Mouse (Mus musculus) common myeloid progenitor, adult 5-6 weeks (primary cell): Measurements from ENCODE around the gene Cct2. TPM values are rescaled to one million over a fixed set of nuclear protein-coding genes. Genes with fewer than 3 reads are reported as not detected.

ENCODE experiments used
- ATAC-seq: replicated peaks from 2 replicates; pipeline ENCODE4 v1.8.0; 2016; ENCODE audit warnings: low read depth, mild to moderate bottlenecking, moderate TSS enrichment, inconsistent platforms; ENCODE audit not compliant: poor library complexity, severe bottlenecking
- total RNA-seq: library from RNA; stranded (forward); fragments of 200-1000, 187-1606 nt; gene quantifications from 2 replicates; pipeline ENCODE4 v1.2.3, GENCODE M21; 2017

The Cct2 gene
- 664 and 671 TPM in 2 replicates for total RNA-seq

DNA sequence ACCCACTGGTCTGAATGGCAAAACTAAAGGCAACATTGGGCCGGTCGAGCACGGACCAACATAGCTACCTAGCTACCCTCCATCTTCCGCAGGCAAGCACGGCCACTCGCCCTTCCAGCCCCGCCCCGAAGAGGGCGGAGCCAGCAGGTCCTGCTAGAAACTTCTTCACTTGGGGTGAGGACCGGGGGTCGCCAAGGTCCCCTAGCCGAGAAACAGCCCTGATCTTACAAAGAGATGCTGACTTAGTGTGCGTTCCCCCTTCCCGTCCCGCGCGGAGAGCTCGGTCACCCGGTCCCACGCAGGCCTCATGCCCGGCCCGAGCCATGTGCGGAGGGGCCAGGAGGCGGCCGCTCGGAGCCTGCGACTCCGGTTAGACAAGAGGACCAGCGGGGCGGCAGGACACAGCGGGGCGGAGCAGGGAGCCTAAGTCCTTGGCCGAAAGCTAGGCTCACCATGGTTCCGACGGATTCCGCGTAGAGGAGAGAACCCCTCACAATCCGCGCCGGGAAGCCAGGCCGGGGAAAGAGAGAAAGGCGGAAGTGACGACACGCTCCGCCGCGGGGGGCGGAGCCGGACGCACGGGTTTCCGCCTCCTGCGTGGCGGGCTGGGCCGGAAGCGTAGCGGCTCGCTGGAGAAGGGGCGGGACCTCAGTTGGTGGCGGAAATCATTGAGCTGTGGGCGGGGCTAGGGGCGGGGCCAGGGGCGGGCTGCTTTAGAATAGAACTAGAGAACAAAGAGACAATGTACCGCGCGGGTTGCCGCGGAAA, at the start of gene Cct2:
Gene Cct2 (minus strand): TSS at position 561 of the 768 bp plus-strand sequence.
- ATAC-seq = peak; percentile 85

DNA sequence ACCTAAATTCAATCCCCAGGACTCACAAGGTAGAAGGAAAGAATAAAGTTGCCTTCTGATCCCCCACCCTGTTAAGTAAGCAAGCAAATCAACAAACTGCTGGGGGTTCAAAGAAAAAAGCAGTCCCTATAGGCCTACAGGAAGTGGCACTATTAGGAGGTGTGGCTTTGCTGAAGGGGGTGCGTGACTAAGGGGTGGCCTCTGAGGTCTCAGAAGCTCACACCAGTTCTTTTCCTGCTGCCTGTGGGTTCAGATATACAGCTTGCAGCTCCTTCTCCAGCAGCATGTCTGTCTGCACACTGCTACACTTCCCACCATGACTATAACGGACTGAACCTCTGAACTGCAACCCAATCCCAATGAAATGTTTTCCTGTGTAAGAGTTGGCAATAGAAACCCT, 48.9 kb upstream of the Cct2 start:
- ATAC-seq = peak; percentile 93

DNA sequence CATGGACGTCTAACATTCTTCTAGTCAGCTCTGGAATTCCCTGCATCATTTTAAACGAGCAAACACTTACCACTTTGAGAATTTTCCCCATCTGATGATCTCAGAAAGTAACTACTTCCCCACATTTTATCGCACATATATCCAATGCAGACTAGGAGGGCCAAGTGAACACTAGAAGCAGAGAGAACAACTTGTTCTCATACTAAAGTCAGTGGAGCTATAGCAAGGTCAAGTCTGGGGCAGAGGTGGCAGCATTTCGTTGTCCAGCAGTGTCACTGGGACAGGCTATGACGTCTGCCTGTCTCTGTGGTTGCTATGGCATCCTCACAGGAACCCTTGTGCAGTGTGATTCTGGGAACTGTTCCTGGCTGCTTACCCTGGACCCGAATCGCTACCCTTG, 47.8 kb upstream of the Cct2 start:
- ATAC-seq = 0 out of 2 replicates have a peak, but pooled peaks have one; percentile 31

DNA sequence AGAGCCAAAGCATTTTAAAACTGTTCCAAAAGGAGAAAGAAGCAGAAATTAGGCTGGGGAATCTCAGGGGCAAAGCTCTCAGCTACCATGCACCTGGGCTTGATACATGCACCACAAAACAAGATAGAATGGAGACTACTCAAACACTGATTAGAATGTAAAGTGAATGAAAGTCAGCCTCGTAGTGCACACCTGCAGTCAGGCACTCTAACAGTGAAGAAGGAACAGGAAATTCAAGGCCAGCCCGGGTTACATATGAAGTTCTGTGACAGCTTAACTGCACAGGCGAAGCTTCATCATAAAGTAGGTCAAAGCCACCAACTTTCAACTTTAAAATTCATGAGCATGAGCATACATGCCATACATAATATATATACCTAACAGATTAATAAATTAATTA, 46.7 kb upstream of the Cct2 start:
- no peak for ATAC-seq

DNA sequence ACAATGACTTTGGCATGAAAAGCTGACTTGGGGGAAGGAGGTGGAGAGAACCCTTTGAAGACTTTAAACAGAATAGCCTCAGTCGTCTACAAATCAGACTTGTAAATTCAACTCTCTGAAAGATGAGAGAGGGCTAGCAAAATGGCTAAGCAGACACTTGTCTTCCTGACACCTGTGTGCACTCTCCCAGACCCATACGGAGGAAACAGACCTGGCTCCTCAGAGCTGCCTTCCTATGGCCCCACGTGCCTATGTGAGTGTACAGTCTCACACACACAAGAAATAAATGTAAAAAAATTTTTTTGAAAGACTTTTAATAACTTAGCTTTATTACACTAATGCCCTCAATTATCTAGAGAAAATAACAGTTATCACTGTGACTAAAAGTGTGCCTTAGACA, 43.1 kb upstream of the Cct2 start:
- 0 out of 2 replicates have a peak, but pooled peaks have one; percentile 1 for ATAC-seq

DNA sequence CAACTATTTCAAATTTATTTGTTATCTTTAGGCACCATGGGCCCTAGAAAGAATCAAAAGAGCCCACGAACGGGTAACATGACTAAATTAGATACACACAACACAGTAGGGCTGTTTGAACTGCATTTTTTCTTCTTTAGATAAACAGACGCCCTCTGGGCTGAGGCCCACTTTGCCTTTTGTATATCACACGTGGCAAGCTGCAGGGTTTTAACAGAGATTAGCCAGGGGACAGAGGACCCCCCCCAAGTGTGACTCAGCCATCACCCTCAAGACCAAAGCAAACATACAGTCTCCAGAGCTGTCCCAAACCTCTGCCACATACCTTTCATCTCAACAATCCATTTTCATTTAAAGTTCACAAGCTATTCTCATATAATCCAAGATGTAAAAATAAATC, 42.6 kb upstream of the Cct2 start:
- ATAC-seq = peak; percentile 70

DNA sequence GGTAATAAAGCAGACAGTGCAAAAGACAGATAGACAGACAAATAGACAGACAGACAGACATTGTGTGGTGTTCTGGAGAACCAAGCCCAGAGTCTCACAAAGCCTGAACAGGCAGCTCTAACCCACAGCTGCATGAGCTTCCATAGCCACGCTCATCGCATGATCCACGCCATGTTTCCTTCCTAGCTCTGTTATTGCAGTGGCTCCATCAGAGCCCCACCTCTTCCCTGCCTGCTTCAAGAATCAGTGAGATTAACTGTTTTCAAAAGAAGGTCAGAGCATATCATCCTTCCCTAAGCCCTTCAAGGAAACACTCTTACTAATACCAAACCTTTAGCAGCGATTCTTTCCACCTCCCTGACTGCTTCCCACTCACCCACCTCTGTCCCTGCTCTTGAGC, 41.4 kb upstream of the Cct2 start:
- peak; percentile 20; the same call in 1 of the 2 replicates for ATAC-seq

DNA sequence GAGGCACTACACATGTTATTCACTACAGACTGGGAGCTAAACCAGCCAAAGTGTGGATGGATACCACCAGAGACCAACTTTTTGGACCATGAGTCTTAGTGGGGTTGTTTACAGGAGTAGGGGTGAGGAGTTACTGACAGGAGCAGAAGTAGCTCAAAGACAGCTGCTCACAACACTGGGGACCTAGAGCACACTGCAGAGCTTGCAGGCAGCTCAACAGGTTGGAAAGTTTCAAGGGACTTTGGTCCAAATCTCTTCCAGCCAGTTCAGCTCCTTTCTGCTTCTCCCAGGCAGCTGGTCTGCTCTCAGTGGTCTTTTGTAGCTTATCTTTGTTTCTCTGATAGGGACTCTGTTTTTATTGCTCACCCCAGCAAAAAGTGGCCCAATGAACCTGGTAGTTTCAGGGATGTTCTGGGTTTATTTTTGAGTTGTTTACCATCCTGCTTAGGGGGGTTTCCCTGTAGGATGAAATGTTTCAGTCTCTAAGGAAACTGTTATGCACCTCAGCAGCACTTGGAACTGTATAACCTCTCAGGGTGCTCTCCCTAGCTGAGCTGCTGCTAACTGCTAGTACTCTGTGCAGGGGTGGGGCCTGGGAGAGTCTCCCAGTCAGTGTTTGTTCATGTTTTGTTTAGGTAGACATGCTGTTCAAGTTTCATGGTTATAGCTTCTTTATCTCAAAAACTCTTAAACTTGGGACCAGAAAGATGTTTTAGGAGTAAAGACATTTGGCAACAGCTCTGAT, 40.4 kb upstream of the Cct2 start:
- no peak for ATAC-seq

DNA sequence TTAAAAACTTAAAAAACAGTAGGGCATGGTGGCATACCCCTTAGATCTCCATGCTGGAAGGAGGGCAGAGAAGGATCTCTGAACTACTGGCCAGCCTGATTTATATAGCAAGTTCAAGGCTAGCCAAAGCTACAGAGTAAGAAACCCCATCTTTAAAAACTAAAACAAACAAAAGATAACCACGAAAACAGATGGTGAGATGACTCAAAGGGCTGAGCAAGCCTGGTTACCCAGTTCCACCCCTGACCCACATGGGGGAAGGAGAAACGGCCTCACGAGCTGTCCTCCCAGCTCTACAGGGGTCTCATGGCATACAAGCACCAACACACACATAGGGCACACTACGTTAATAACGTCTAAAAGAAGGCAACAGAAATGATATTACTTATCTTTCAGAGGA, 36.6 kb upstream of the Cct2 start:
- ATAC-seq = no peak

DNA sequence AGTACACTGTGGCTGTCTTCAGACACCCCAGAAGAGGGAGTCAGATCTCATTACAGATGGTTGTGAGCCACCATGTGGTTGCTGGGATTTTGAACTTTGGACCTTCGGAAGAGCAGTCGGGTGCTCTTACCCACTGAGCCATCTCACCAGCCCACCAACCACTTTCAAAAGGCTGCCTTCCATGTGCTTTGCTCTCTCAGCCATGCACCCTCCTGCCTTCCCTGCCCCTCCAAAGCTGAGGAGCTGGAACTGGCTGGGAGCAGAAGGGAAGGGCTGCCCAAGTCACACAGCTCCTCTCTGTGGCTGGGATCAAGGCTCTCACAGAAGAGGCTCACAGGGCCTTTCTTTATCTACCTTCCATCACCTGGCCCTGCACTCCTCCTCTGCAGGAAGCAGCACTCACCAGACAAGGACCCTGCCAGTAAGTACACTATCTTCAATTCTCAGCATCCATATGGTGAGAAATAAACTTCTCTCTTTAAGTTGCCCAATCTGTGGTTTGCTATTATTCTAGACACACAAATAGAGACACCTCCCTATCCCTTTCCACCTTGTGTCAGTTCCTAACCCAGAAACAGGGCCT, 33.6 kb upstream of the Cct2 start:
- ATAC-seq = peak; percentile 85

DNA sequence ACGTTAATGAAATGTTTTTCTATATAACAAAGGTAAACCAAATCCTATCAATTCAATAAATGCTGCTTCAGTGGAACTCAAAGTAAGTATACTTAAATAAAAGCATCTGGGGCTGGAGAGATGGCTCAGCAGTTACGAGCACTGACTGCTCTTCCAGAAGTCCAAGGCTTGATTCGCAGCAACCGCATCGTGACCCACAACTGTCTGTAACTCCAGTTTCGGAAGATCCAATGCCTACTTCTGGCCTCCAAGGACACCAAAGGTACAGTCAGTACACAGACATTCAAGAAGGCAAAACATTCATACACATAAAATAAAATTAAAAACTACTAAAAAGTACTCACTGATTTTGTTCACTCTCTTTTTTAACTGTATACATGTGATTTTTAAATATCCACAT, 32.5 kb upstream of the Cct2 start:
- no peak for ATAC-seq

DNA sequence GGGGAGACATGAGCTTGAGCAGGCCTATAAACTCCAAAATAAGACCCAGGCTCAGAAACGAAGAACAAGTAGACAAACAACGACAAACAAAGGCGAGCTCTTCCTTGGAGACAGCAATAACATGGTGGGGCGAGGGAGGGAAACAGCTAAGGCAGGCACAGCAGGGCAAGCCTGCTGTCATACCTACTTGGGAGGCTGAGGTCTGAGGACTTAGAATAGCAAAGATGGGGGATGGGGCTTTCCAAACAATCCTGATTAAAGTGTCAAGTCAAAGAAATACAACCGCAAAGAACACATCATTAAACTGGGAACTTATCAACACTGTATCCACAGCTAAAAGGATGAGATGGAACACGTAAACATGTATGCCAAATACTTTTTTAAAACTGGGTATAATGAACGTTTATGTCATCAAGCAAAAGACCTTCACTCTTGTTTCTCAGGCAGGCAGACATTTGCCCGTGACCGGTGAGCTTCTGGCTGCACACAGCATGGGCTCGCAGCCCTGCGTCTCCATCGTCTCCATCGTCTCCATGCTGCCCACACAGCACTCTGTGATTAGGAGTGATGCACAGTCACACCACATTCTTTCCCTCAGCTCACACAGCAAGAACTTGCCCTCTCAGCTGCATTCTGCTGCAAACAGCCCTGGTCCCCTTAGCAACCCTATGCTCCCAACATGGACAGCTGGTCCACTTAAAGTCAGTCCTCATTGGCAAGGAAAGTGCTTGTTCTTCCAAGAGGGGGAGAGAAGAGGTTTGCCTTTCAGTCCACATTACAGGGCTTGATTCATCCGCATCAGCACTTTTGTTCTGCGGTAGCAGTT, 31.1 kb upstream of the Cct2 start:
- ATAC-seq = no peak

DNA sequence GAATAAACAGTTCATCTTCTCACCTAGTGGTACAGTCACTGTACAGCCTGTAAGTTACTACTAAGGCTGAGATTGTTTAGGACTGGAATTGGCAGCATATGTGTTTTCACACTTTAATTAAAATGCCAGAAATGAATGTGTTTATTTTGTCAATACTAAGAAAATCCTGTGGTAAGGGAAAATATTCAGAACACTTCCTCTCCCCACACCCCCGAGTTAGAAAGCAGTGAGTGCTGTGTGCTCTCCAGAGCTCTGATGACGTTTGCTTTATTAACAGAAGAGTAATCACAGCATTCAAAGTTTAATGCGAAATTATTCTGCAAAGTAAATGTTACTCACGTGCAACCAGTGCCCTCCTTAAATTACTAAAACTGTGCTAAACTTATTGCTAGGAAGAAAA, 26.0 kb upstream of the Cct2 start:
- ATAC-seq = no peak

DNA sequence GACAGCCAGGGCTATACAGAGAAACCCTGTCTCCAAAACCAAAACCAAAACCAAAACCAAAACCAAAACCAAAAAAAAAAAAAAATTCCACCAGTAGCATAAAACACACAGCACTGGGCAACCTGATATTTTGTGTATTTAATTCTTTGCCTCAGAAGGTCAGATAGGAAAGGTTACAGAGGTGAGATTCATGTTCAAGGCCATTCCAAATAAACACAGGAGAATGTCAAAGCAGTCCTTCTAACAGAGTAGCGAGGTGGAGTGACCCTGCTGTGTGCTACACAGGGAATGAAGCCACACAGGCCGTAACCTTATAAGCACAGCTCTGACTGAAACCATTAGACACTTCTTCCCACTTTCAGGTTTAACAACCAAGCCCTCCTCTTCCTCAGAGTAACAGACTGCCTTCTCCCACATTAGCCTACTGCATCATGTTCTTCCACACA, 18.3 kb upstream of the Cct2 start:
- peak; percentile 10; the same call in 1 of the 2 replicates for ATAC-seq

DNA sequence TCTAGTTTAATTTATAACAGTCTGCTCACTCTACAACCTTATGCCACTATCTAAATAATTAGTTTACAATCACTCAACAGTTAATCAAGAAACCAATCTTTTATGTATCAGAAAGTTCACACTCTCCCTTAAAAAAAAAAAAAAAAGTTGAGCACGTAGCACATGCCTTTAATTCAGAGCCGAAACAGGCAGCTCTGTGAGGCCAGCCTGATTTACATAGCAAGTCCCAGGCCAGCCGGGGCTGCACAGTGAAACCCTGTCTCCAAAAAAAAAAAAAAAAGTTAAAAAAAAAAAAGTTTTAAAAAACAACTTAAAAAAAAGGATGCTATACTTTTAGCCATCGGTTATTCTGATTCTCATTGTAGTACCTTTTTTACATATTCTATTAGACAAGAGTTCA, 17.7 kb upstream of the Cct2 start:
- no peak for ATAC-seq

DNA sequence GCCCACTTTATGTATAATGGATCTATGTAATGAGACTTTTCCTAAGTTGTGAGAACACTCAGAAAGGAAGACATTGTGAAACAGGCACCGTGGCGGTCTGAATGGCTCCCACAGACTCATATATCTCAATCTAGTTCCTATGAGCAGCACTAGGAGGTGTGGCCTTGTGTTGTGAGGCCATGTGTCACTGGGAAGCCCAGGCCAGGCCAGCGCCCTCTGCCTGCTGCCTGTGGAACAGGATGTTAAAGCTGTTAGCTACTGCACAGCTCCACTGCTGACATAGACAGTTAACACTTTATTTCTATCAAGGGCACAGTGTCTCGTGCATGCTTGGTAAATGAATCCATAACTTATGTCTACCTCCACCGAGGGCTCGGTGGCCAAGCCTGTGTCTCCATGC, 14.7 kb upstream of the Cct2 start:
- peak; percentile 98 for ATAC-seq

DNA sequence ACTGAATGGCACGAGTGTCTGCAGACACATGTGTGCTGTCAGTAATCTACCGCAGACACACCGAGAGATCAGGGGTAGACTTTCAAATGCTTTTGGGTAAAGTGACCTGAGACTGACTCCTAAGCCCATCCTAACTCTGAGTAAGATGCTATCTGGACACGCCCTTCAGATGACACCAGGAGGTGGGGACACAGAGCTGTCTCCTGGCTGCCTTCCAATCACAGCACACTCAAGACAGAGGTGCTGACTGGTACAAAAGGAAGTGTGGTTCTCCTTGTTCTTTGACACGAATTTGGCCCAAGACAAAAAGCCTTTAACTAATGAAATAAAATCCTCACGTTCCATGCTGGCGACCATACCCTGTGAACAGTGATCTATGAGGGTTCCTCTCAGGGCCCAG, 9.6 kb upstream of the Cct2 start:
- ATAC-seq = no peak

DNA sequence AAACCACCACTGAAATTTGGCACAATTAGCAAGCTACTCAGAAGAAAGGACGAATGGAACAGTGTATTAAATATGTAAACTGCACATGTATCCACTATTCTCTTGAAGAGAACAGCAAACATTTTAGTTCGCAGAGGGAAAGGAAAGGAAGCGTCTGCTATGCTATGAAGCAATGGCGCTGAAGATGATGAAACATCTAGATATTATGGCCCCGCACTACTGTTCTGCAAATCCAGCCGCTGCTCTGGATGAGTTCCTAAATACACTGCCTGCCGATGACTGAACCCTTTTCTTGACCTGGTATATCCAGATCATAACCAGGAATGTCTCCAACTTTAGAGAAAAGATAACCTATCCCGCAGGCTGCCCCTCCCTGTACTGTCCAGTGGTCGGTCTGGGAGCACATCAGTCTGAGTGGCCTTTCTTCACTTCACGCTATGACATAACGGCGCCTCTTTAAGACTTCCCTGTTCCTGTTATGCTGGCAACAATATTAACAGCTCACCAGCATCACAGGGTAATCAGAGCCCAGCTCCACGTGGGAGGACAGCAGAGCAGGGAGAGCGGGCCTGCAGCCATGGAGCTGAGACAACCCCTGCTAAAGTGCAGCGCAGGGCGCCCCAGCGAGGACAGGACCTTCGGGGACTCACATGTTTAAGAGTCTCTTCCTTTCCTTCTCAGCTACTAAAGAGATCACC, 8.7 kb upstream of the Cct2 start:
- ATAC-seq = no peak

DNA sequence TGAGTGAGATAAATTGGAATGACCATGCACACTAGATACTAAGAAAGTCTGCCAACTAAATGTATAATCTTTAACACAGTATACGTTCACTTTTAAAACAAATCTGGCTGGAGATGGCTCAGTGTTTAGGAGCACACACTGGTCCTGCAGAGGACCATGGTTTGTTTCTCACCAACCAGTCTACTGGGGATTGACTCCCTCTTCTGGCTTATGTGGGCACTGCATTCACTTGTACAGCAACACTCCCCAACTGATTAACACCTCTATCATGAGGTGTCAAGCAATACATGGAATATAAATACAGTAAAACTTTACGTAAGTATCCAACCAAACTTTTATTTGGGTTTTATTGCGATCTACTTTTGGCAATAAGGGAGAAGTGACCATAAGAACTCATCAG, 5.5 kb upstream of the Cct2 start:
- ATAC-seq = no peak

DNA sequence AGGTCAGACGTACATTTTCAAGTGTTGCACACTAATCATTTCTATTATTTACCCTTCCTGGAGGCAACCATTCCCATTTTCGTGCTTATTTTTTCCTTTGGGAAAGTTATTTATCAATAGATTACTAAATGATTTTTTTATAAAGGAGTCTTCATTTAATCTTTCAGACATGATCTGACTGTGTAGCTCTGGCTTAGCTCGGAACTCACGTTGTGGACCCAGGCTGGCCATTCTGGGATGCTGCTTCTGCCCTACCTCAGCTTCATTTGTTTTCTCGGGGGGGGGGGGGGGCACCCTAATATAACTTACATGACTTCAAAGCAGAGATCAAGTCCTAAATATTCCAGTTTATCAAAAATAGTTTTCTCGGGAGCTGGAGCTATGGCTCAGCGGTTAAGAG, 462 bp upstream of the Cct2 start:
- ATAC-seq = no peak
